Mouse (Mus musculus) splenic B cell, adult 2 months (primary cell): ENCODE measurements around the gene Atp6v1a.

ENCODE experiments used
- DNase-seq: peaks from one replicate; pipeline ENCODE4 v3.0.0-alpha.2; 2011; ENCODE audit warnings: low read depth, low spot score
- H3K27me3 ChIP-seq: 2 replicates; pipeline ENCODE4 v1.6.1; 2012; ENCODE audit warnings: mild to moderate bottlenecking, low read length, moderate library complexity, mixed read lengths; ENCODE audit not compliant: control insufficient read depth, poor library complexity, insufficient read depth, severe bottlenecking
- H3K36me3 ChIP-seq: 2 replicates; pipeline ENCODE4 v1.6.1; 2012; ENCODE audit warnings: mild to moderate bottlenecking, low read length, moderate library complexity, mixed read lengths; ENCODE audit not compliant: control insufficient read depth, poor library complexity, insufficient read depth, severe bottlenecking

Gene Atp6v1a

DNA sequence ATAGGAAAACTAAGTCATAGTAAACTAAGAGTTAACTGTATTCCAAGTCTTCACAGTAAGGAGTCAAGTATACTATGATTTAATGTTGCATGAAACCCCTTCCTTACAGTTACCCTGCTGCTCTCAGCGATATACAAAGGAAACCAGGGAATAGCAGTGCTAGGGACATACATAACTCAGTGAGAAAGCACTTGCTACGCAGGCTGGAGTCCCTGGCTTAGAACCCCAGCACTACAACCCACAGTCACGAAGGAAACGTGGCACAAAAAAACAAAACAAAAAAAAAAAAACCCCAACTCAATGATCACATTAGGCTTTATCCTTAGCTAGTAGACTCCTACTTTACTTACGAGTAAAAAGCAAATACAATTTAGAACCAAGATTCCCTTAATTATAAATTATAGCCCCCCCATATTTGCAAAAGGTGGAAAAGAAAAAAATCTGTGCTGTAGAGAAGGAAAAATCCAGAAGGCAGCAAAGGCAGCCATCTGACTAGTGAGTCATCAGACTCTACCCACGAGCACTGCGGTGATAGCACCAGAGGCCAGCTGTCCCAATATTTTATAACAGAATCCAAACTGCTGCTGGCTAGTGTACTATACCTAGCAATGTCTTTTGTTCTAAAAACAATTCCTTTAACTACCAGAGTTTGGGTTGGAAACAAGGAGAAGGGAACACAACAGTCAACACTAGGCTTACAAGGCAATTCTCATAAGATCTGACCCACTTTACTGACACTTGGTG is 16.4 kb downstream of the Atp6v1a start:
- DNase-seq, result no peak
- H3K27me3 ChIP-seq, result no peaks in the 10 kb centered on the region
- H3K36me3 ChIP-seq, result 0 out of 2 replicates have a peak, but pooled peaks cover 1% of the 10 kb centered on the region

DNA sequence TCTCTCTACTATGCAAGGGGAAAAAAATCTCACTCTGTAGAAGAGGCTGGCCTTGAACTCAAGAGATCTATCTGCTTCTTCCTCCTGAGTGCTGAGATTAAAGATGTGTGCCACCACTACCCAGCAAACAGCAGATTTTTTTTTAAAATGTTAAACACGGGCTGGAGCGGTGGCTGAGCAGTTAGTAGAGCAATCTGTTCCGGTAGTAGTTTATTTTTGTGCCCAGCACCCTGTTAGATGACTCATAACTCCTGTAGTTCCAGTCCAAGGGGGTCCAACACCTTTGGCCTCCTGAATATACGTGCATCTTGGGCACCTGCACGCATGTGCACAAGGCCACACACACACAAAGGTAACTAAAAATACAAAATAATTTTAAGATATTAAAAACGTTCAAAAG is 16.9 kb downstream of the Atp6v1a start:
- H3K27me3 ChIP-seq, result no peaks in the 10 kb centered on the region
- 0 out of 2 replicates have a peak, but pooled peaks cover 1% of the 10 kb centered on the region for H3K36me3 ChIP-seq

DNA sequence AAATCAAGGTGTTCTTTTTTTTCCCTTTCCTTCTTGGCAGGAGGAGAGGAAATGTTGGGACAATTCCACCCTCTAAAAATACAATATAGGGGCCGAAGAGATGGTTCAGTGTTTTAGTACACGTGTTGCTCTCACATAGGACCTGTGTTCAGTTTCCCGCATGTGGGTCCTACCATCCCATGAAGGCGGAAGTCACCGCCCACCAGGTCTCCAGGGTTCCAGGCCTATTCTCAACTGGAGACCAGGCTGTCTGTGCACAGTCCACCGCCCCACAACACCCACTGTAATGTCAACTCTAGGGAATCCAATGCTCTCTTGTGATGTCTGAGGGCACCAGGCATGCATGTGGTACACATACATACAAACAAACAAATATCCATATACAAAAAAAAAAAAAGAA is 17.4 kb downstream of the Atp6v1a start:
- H3K27me3 ChIP-seq, result no peaks in the 10 kb centered on the region
- H3K36me3 ChIP-seq, result 0 out of 2 replicates have a peak, but pooled peaks cover 1% of the 10 kb centered on the region
- DNase-seq, result no peak

More for the DNA sequence above, 16.9 kb downstream of the Atp6v1a start:
- no peak for DNase-seq

DNA sequence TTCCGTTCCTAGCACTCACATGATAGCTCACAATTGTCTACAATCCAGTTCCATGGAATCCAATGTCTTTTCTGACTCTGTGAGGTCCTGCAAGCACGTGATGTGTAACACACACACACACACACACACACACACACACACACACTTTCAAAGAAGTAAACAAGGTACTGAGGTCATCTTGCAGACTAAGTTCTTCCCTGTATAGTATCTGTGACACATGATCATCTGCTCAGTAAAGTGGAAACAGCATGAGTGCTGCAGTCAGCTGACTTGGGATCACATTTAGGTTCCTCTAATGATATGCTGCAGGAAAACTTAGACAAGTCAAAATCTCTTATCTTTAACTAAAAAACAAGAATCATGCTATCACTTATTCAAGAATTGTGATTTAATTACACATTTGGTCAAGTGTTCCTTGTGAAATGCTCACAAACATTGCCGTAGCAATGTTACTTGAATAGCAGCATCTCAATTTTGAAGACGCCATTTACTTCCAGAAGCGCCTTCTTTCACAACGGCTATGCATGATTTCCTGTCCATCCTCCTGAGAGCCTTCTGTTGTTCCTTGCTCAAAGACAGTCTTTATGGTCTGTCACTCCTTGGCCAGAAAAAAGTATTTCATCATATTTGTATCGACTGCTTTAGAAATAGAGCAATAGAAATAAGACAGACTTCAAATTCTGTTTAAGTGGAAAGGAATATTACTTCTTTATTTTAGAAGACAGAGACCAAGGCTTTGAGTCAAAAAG is 19.6 kb downstream of the Atp6v1a start:
- H3K27me3 ChIP-seq, result no peaks in the 10 kb centered on the region
- H3K36me3 ChIP-seq, result peaks cover 4% of the 10 kb centered on the region; the same call in 1 of the 2 replicates
- DNase-seq, result peak; percentile 20

DNA sequence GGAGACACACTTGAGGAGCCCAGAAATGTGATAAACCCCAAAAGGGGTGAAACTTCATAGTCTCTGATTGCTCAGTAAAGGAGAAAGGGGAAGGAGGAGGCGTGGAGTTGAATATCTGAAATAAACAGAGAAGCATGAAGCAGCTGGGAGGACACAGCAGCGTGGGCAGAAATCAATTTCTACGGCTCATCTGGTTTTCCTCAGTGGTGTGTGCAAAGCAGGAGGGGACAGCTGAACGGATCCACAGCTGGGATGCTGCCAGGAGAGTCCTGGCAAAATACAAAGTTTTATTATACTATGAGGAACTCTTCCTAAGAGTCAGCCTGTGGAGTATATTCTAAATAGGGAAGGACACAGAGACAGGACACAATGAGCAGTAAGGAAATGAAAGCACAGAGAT is 30.5 kb downstream of the Atp6v1a start:
- peaks cover 4% of the 10 kb centered on the region for H3K36me3 ChIP-seq
- no peak for DNase-seq
- H3K27me3 ChIP-seq, result no peaks in the 10 kb centered on the region

DNA sequence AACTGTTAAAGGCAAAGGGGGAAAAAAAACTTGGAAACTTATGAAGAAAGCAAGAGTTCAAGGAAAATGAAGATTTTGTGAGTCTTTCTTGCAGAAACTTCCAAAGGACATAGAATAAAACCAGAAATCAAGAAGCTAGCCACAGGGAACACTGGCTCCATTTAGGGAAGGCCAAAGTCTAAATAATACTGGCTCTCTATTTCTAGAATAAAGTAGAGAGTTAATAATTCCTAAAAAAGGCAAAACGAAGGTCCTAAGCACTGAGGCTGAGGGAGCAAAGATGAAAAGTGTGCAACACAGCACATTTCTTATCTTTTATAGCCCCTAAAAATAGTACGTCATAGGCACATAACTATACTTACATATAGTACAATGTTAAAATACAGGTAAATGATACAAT is 34.3 kb downstream of the Atp6v1a start:
- peaks cover 8% of the 10 kb centered on the region for H3K36me3 ChIP-seq
- H3K27me3 ChIP-seq, result no peaks in the 10 kb centered on the region
- DNase-seq, result no peak

DNA sequence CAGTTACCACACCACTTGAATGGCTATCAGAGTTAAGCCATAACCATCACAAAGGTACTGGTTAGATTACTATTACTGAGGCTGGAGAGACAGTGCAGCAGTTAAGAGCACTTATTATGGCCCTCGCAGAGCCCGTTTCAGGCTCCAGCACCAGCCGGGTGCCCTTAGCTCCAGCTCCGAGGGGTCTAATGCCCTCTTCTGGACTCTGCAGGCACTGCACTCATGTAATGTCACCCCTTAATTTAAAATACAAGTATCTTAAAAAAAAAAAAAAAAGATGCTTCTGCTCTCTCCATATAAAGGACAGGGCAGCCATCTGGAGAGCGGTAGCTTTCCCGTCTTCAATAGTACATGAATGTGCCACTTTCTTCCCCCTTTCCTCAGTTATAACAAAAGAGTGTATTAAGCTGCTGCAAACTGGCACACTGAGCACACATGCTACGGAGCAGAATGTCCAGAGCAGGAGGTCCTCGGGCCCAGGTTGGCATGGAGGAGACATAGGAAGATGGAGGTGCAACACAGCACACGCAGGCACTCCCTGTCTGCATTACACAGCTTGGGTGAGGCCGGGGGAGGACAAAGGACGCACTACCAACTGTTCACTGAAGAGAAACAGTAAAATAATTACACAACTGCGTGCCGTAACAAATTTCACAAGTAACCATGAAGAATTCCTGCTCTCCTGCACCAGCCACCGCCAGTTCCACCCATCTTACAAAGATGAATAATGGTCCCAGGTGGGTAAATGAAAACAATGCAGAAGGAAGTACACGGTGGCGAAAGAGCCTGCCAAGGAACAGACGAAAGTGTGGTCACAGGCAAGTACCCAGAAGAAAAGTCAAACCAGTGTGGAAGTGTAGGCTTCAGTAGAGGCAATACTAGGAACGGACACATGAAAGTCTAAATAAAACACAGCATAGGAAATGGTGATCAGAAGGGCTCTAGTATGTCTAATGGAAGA is 35.4 kb downstream of the Atp6v1a start:
- peak; percentile 29 for DNase-seq
- no peaks in the 10 kb centered on the region for H3K27me3 ChIP-seq
- H3K36me3 ChIP-seq, result peaks cover 8% of the 10 kb centered on the region

DNA sequence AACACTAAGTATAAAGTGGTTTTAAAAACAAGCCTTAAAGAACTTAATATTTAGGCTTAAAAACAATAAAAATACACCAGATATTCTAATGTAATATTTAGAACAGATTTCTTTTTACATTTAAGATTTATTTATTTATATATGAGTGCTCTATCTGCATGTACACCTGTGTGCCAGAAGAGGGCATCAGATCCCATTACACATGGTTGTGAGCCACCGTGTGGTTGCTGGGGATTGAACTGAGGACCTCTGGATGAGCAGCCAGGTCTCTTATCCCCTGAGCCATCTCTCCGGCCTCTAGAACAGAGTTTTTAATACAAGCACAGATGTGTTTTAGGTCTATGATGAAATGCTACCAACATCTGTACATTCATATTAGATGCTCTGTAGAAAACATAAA is 36.6 kb downstream of the Atp6v1a start:
- Histone ChIP-seq H3K36me3 (peaks cover 15% of the 10 kb centered on the region), H3K27me3 (no peaks in the 10 kb centered on the region)
- peak; percentile 17 for DNase-seq

DNA sequence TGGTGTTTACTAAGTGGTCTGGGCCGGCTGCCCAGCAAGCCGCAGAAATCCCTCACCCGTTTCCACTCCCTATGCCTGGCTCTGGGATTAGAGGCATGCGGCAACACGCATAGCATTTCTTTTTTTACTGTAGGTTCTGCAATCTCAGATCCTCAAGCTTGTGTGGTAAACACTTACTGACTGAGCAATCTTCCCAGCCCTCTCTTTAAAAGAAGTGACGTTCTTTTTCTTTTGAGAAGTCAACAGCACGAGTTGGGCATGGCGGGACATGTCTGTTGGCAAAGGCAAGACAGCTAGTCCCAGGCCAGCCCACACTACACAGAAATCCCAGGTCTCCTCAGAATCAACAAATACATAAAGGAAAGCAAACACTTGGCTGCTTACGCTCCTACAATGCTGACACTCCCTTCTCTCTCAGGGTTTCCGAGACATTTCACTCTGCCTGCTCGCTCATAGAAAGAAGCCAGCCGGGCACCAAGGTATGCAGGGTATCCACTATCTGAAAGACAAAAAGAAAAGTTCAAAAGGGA is 38.3 kb downstream of the Atp6v1a start:
- H3K27me3 ChIP-seq, result no peaks in the 10 kb centered on the region
- DNase-seq, result no peak
- H3K36me3 ChIP-seq, result peaks cover 15% of the 10 kb centered on the region

DNA sequence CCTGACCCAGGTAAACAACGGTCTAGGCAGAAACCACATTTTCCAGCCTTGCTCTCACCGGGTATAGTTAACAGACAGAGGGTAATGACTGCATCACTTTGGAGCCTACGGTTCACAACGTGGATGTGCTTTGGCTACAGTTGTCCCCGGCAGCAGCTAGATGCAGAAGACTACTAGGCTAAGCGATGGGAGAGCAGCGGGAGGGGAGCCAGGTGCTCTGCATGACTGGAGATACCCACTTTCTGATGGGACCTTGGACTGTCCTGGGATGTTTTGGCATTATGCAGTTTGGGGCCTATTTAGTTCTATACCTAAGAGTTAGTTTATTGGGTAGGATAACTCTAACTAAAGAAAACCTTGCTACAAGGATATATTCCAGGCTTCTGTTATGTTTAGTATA is 40.1 kb downstream of the Atp6v1a start:
- DNase-seq, result no peak
- Histone ChIP-seq H3K27me3 (no peaks in the 10 kb centered on the region), H3K36me3 (peaks cover 17% of the 10 kb centered on the region)

DNA sequence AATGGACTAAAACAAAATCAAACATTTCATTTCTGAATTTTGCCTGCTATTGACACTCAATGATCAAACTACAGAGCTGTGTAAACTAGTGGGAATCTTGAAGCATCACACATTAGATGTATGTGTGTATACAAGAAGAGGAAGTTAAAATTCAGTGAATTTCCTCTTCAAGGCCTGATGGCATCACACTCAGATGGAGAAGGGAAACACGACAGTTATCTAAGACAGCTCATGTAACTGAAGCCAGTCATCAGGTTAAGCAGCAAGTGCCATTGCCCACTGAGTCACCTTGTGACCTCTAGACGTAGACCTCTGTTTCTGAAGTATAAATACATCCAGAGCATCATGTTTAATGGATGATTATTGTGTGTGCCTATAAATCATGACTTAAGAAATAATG is 51.9 kb downstream of the Atp6v1a start:
- Histone ChIP-seq H3K36me3 (0 out of 2 replicates have a peak, but pooled peaks cover 5% of the 10 kb centered on the region), H3K27me3 (no peaks in the 10 kb centered on the region)
- DNase-seq, result no peak

DNA sequence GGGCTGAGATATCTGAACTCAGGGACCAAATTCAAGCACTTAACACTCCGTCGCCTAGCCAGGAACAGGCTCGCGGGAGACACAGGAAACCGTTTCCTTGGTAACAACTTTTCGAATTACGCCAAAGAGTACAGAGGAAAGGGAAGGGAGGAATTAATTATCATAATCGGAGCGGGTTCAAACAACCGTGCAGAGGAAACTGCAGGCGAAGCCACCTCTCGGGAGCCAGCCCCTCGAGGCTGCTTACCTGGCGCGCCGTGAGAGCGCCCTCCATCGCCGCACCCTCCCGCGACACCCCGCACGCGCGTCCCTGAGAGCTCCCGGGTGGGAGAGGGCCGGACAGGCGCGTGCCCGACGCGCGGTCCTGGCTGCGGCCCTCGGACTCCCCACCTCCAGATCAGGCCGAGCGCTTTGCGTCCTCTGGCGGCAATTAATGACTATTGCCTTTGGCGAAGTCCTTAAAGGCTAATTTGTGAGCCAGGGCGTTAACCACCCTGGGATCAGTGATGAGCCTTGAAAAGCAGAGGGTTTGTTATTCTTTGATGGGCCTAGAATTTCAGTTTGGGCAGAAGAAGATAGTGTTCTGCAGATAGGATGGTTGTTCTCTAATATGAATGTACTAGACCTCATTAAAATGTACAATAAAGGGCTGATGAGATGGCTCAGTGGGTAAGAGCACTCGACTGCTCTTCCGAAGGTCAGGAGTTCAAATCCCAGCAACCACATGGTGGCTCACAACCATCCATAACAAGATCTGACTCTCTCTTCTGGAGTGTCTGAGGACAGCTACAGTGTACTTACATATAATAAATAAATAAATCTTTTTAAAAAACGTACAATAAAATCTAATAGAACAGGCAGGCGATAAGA is 76.2 kb downstream of the Atp6v1a start, which contains the start of gene Gramd1c:
Gene Gramd1c (minus strand): TSS at position 321 of the 870 bp plus-strand sequence.
- Histone ChIP-seq H3K36me3 (no peaks in the 10 kb centered on the region), H3K27me3 (no peaks in the 10 kb centered on the region)
- peak; percentile 65 for DNase-seq

DNA sequence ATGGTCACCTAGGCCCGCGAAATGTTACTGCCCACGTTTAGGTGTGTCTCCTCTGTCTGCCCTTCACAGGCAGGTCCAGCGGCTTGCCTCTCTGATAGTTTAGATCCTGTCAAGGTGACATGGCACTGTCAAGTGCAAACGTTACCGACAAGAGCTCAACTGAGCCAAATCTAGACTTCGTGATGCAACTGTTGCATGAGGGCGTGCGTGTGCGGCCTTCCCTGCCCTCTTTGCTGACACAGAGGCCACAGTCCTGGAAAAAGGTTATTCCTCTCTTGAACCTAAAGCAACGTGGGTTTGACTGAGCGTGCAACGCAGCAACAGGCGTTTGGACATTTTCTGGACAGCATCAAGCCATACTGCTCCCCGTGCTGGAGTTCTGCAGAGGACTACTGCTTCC is 78.2 kb downstream of the Atp6v1a start:
- Histone ChIP-seq H3K27me3 (no peaks in the 10 kb centered on the region), H3K36me3 (no peaks in the 10 kb centered on the region)
- DNase-seq, result no peak
